Mouse (Mus musculus): Measurements from ENCODE around the gene Rcor3.

GRCm38 (mm10) chr1:192181696-192182257, 43.9 kb upstream of the Rcor3 start:
- TF ChIP-seq ZC3H11A (IDR thresholded peaks at IDR 0.05; ENCODE audit: borderline replicate concordance, low read depth, low read length) (no peak), CHD2 (IDR thresholded peaks at IDR 0.05; ENCODE audit: low read depth, low read length) (no peak), HCFC1 (IDR thresholded peaks at IDR 0.05; ENCODE audit: borderline replicate concordance, insufficient read depth, low read length) (no peak), ZNF384 (IDR thresholded peaks at IDR 0.05; ENCODE audit: low read depth, low read length) (no peak), MAFK (IDR thresholded peaks at IDR 0.05; ENCODE audit: insufficient read depth, low read depth, low read length) (no peak)
